21 mouse cellular contexts compared by ENCODE assay signal in genomic region chr3:121903286-121903685, GRCm38 (mm10). TPM values are rescaled to one million over a fixed set of nuclear protein-coding genes. Genes with fewer than 3 reads are reported as not detected.
A peak's percentile ranks its signal among the peaks of the same experiment; 100 is the strongest.
DNase-seq lines count a peak whose midpoint lies in the region; ATAC-seq lines count a peak whose summit lies in the region.
"Had no signal": no experiment of that assay in that cellular context is flagged by ENCODE, and none has a peak within 500 bp of the region (broad histone marks: within the 10 kb centered on the region; RNA-seq: fewer than 3 reads in every experiment).

No protein-coding gene starts in this region.

- H3K27me3 ChIP-seq in liver, embryonic 13.5 days: no peaks in the 10 kb centered on the region
- peaks cover 6% of the 10 kb centered on the region; the same call in 1 of the 2 replicates for H3K27me3 ChIP-seq in liver, embryonic 12.5 days (replicated peaks)
- H3K27me3 ChIP-seq in hindbrain, embryonic 10.5 days (ENCODE audit: insufficient read depth, poor library complexity, severe bottlenecking): 0 out of 2 replicates have a peak, but pooled peaks cover 6% of the 10 kb centered on the region
- no peaks in the 10 kb centered on the region for H3K27me3 ChIP-seq in midbrain, embryonic 13.5 days
- H3K27me3 ChIP-seq: embryonic facial prominence, embryonic 15.5 days; heart, embryonic 12.5 days; neural tube, embryonic 15.5 days had no signal

- no peak for ATAC-seq in liver, embryonic 13.5 days (ENCODE audit: low read depth)
- ATAC-seq in liver, embryonic 12.5 days: no peak
- no peak for ATAC-seq in midbrain, embryonic 13.5 days
- ATAC-seq: forebrain, postnatal 0 days; hindbrain, embryonic 16.5 days; intestine, embryonic 16.5 days; midbrain, embryonic 16.5 days had no signal

- H3K9me3 ChIP-seq in liver, embryonic 13.5 days (replicated peaks): no peaks in the 10 kb centered on the region
- H3K9me3 ChIP-seq in liver, embryonic 12.5 days (replicated peaks): no peaks in the 10 kb centered on the region
- H3K9me3 ChIP-seq in hindbrain, embryonic 10.5 days: no peaks in the 10 kb centered on the region
- H3K9me3 ChIP-seq in midbrain, embryonic 13.5 days: no peaks in the 10 kb centered on the region
- H3K9me3 ChIP-seq: embryonic facial prominence, embryonic 15.5 days; heart, embryonic 12.5 days; limb, embryonic 10.5 days; neural tube, embryonic 15.5 days had no signal

- 0 out of 2 replicates have a peak, but pooled peaks cover 10% of the 10 kb centered on the region for H3K4me1 ChIP-seq in liver, embryonic 13.5 days (replicated peaks)
- H3K4me1 ChIP-seq in liver, embryonic 12.5 days: 0 out of 2 replicates have a peak, but pooled peaks cover 4% of the 10 kb centered on the region
- no peaks in the 10 kb centered on the region; the same call in 1 of the 2 replicates for H3K4me1 ChIP-seq in hindbrain, embryonic 10.5 days (replicated peaks)
- H3K4me1 ChIP-seq in midbrain, embryonic 13.5 days (replicated peaks): no peaks in the 10 kb centered on the region

- WGBS in liver, embryonic 13.5 days (ENCODE audit: insufficient replicate concordance): 43% methylated on average over 4 of the region's 4 CpGs
- WGBS in liver, embryonic 12.5 days (ENCODE audit: insufficient replicate concordance): 60% methylated on average over 4 of the region's 4 CpGs
- 80% methylated on average over 4 of the region's 4 CpGs for WGBS in hindbrain, embryonic 10.5 days
- WGBS in midbrain, embryonic 13.5 days: 74% methylated on average over 4 of the region's 4 CpGs

- H3K4me2 ChIP-seq in liver, embryonic 13.5 days: 0 out of 2 replicates have a peak overlapping the region, but pooled peaks have one; percentile 6
- H3K4me2 ChIP-seq in liver, embryonic 12.5 days: no peak overlapping the region
- no peak overlapping the region for H3K4me2 ChIP-seq in midbrain, embryonic 13.5 days (replicated peaks)
- H3K4me2 ChIP-seq: embryonic facial prominence, embryonic 15.5 days; heart, embryonic 12.5 days; neural tube, embryonic 15.5 days had no signal

- H3K36me3 ChIP-seq in liver, embryonic 13.5 days: no peaks in the 10 kb centered on the region
- H3K36me3 ChIP-seq in liver, embryonic 12.5 days: no peaks in the 10 kb centered on the region
- H3K36me3 ChIP-seq in hindbrain, embryonic 10.5 days: no peaks in the 10 kb centered on the region
- no peaks in the 10 kb centered on the region for H3K36me3 ChIP-seq in midbrain, embryonic 13.5 days
- H3K36me3 ChIP-seq: embryonic facial prominence, embryonic 15.5 days; heart, embryonic 12.5 days; limb, embryonic 10.5 days; neural tube, embryonic 15.5 days had no signal

- no peak overlapping the region for H3K27ac ChIP-seq in liver, embryonic 13.5 days
- H3K27ac ChIP-seq in liver, embryonic 12.5 days: no peak overlapping the region
- H3K27ac ChIP-seq in hindbrain, embryonic 10.5 days: no peak overlapping the region
- no peak overlapping the region for H3K27ac ChIP-seq in midbrain, embryonic 13.5 days
- H3K27ac ChIP-seq: embryonic facial prominence, embryonic 15.5 days; limb, embryonic 10.5 days; neural tube, embryonic 15.5 days had no signal

- H3K4me3 ChIP-seq in liver, embryonic 13.5 days (replicated peaks): no peak overlapping the region
- no peak overlapping the region for H3K4me3 ChIP-seq in liver, embryonic 12.5 days
- no peak overlapping the region for H3K4me3 ChIP-seq in hindbrain, embryonic 10.5 days
- no peak overlapping the region for H3K4me3 ChIP-seq in midbrain, embryonic 13.5 days (replicated peaks)
- H3K4me3 ChIP-seq: embryonic facial prominence, embryonic 15.5 days; heart, embryonic 12.5 days; limb, embryonic 10.5 days; neural tube, embryonic 15.5 days had no signal

- no peak for DNase-seq in liver, embryonic 13.5 days
- peak; percentile 88 for DNase-seq in kidney, adult 9 months
- peak; percentile 49 to 61 for DNase-seq in kidney, postnatal 25 days
- no peak for DNase-seq in right cerebral cortex, adult 2 months (ENCODE audit: low spot score in 2 of 2)
- no peak for DNase-seq in hindbrain, embryonic 10.5 days (ENCODE audit: low spot score)
- DNase-seq: adrenal gland, postnatal 14 days; cerebellum, adult 11-12 months; cerebellum, postnatal 25 days; forebrain, postnatal 0 days; heart, postnatal 36 days; lung, adult 2 months; right cerebral cortex, postnatal 14 days had no signal

- no peak overlapping the region for H3K9ac ChIP-seq in liver, embryonic 13.5 days
- H3K9ac ChIP-seq in liver, embryonic 12.5 days: no peak overlapping the region
- no peak overlapping the region for H3K9ac ChIP-seq in midbrain, embryonic 13.5 days (replicated peaks)
- H3K9ac ChIP-seq: embryonic facial prominence, embryonic 15.5 days; forebrain, postnatal 0 days; heart, embryonic 12.5 days; neural tube, embryonic 15.5 days had no signal

RNA-seq across cellular contexts. Expression of gene Arhgap29, which starts 49.1 kb away (rescaled TPM):
- polyA plus RNA-seq in liver, embryonic 13.5 days (2015; fragmentation: Nextera tagmentation; extraction: Ambion mirVana): 5.2 and 6.6 TPM in 2 replicates
- 11.2 and 12.7 TPM in 2 replicates for polyA plus RNA-seq in liver, embryonic 12.5 days (2016; fragmentation: Nextera tagmentation; extraction: Ambion mirVana)
- polyA plus RNA-seq in hindbrain, embryonic 10.5 days (2016; fragmentation: Nextera tagmentation; extraction: Ambion mirVana): 23.3 and 31.8 TPM in 2 replicates
- 18.1 and 18.9 TPM in 2 replicates for polyA plus RNA-seq in midbrain, embryonic 13.5 days (2015; fragmentation: Nextera tagmentation; extraction: Ambion mirVana)

Comparison
In these comparisons a context has a peak if more than half of its experiments do, and no peak if none do; other contexts are left out.
1. DNase-seq: peak in kidney, adult 9 months (single experiment) and kidney, postnatal 25 days (2 of 2); none in liver, embryonic 13.5 days (single experiment), right cerebral cortex, adult 2 months (0 of 2) and hindbrain, embryonic 10.5 days (single experiment).